11 mouse cellular contexts compared by ENCODE assay signal in the genomic region with DNA sequence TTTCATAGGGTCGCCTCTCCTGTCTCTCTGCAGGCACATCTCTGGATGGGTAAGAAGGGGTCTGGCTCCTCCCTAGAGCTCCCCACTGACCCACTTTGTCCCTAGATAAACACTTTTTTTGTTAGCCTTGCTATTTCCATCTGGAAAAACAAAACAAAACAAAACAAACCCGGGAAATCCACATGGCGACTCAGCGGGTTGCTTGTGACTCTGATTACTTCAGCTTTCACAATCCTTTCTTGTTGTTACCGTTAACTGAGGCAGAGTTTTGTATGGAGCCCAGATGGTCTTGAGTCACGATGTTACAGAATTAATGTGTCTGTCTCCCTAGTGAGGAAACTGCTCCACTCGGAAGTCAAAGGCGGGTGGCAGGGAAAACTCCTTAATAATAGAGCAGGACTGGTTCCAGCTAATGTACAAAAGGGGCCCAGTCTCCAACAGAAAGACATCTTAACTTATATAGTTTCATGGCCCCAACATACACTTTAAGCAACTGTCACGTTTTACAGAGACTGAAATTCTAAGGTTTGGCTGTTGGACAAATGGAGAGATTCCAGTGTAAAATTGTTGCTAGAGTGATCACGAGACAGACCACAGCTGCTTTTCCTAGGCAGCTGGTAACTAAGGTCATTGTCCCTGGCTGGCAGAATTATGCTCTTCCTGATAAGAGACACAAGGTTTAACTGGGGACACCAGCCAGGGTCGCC. TPM values are rescaled to one million over a fixed set of nuclear protein-coding genes. Genes with fewer than 3 reads are reported as not detected.
DNase-seq lines count a peak whose midpoint lies in the region; ATAC-seq lines count a peak whose summit lies in the region.
"Had no signal": no experiment of that assay in that cellular context is flagged by ENCODE, and none has a peak within 500 bp of the region (broad histone marks: within the 10 kb centered on the region; RNA-seq: fewer than 3 reads in every experiment).

No protein-coding gene starts in this region.

- no peak overlapping the region for H3K4me2 ChIP-seq in forebrain, embryonic 12.5 days
- H3K4me2 ChIP-seq in forebrain, embryonic 11.5 days (ENCODE audit: low read depth, low read length, severe bottlenecking) = no peak overlapping the region
- H3K4me2 ChIP-seq in midbrain, embryonic 12.5 days (replicated peaks) = no peak overlapping the region
- no peak overlapping the region for H3K4me2 ChIP-seq in intestine, embryonic 16.5 days (ENCODE audit: low read depth, low read length)
- H3K4me2 ChIP-seq in stomach, embryonic 14.5 days (replicated peaks; ENCODE audit: low read depth, low read length) = no peak overlapping the region

- no peaks in the 10 kb centered on the region for H3K36me3 ChIP-seq in forebrain, embryonic 12.5 days (replicated peaks)
- no peaks in the 10 kb centered on the region for H3K36me3 ChIP-seq in forebrain, embryonic 11.5 days (ENCODE audit: control insufficient read depth, insufficient read depth, low read length)
- no peaks in the 10 kb centered on the region for H3K36me3 ChIP-seq in midbrain, embryonic 12.5 days
- H3K36me3 ChIP-seq in midbrain, embryonic 10.5 days = no peaks in the 10 kb centered on the region
- H3K36me3 ChIP-seq in intestine, embryonic 16.5 days (ENCODE audit: control insufficient read depth, insufficient read depth, low read length) = no peaks in the 10 kb centered on the region
- H3K36me3 ChIP-seq in stomach, embryonic 14.5 days (ENCODE audit: control insufficient read depth, insufficient read depth, low read length) = no peaks in the 10 kb centered on the region

- H3K9ac ChIP-seq in forebrain, embryonic 12.5 days = no peak overlapping the region
- no peak overlapping the region for H3K9ac ChIP-seq in forebrain, embryonic 11.5 days (ENCODE audit: low read length)
- H3K9ac ChIP-seq in midbrain, embryonic 12.5 days (replicated peaks) = no peak overlapping the region
- H3K9ac ChIP-seq in intestine, embryonic 16.5 days (ENCODE audit: low read depth, low read length) = no peak overlapping the region
- no peak overlapping the region for H3K9ac ChIP-seq in stomach, embryonic 14.5 days (replicated peaks; ENCODE audit: low read depth, low read length)

- H3K4me3 ChIP-seq in forebrain, embryonic 12.5 days (replicated peaks) = no peak overlapping the region
- H3K4me3 ChIP-seq in forebrain, embryonic 11.5 days (ENCODE audit: low read depth, low read length) = no peak overlapping the region
- no peak overlapping the region for H3K4me3 ChIP-seq in midbrain, embryonic 12.5 days
- no peak overlapping the region for H3K4me3 ChIP-seq in midbrain, embryonic 10.5 days
- no peak overlapping the region for H3K4me3 ChIP-seq in intestine, embryonic 16.5 days (ENCODE audit: low read length)
- no peak overlapping the region for H3K4me3 ChIP-seq in stomach, embryonic 14.5 days (ENCODE audit: low read depth, low read length)
- H3K4me3 ChIP-seq: megakaryocyte, embryonic 14.5 days had no signal

- DNase-seq in forebrain, embryonic 11.5 days (ENCODE audit: low spot score) = no peak
- DNase-seq in midbrain, embryonic 10.5 days (ENCODE audit: low spot score) = no peak
- DNase-seq in left cerebral cortex, adult 18-20 months (ENCODE audit: low spot score in 2 of 2) = no peak
- DNase-seq in cerebellum, adult 11-12 months = no peak
- DNase-seq: thymus, postnatal 36 days had no signal

- ATAC-seq in forebrain, embryonic 12.5 days (ENCODE audit: low FRiP score) = 0 out of 2 replicates have a peak, but pooled peaks have one; percentile 30
- ATAC-seq in forebrain, embryonic 11.5 days (replicated peaks; ENCODE audit: low FRiP score) = no peak
- ATAC-seq in midbrain, embryonic 12.5 days (ENCODE audit: low FRiP score, low read depth) = no peak
- ATAC-seq in intestine, embryonic 16.5 days = 0 out of 2 replicates have a peak, but pooled peaks have one; percentile 27
- ATAC-seq in stomach, embryonic 14.5 days (ENCODE audit: insufficient number of reproducible peaks, insufficient read depth, low FRiP score, low read depth) = no peak

- H3K4me1 ChIP-seq in forebrain, embryonic 12.5 days = peaks cover 16% of the 10 kb centered on the region
- no peaks in the 10 kb centered on the region for H3K4me1 ChIP-seq in forebrain, embryonic 11.5 days (replicated peaks; ENCODE audit: control insufficient read depth, insufficient read depth, low read length)
- peaks cover 9% of the 10 kb centered on the region; the same call in 1 of the 2 replicates for H3K4me1 ChIP-seq in midbrain, embryonic 12.5 days
- H3K4me1 ChIP-seq in midbrain, embryonic 10.5 days = peaks cover 24% of the 10 kb centered on the region
- H3K4me1 ChIP-seq in intestine, embryonic 16.5 days (ENCODE audit: control insufficient read depth, insufficient read depth, low read length) = peaks cover 3% of the 10 kb centered on the region; the same call in 1 of the 2 replicates
- peaks cover 11% of the 10 kb centered on the region; the same call in 1 of the 2 replicates for H3K4me1 ChIP-seq in stomach, embryonic 14.5 days (ENCODE audit: control insufficient read depth, insufficient read depth, low read length)

- WGBS in forebrain, embryonic 12.5 days = 29% methylated on average over 11 of the region's 11 CpGs
- WGBS in forebrain, embryonic 11.5 days = 31% methylated on average over 11 of the region's 11 CpGs
- 27% methylated on average over 11 of the region's 11 CpGs for WGBS in midbrain, embryonic 12.5 days
- WGBS in midbrain, embryonic 10.5 days = 34% methylated on average over 11 of the region's 11 CpGs
- 33% methylated on average over 11 of the region's 11 CpGs for WGBS in intestine, embryonic 16.5 days
- 28% methylated on average over 11 of the region's 11 CpGs for WGBS in stomach, embryonic 14.5 days

- H3K27me3 ChIP-seq in forebrain, embryonic 12.5 days = peaks cover 20% of the 10 kb centered on the region; the same call in 1 of the 2 replicates
- no peaks in the 10 kb centered on the region for H3K27me3 ChIP-seq in forebrain, embryonic 11.5 days (ENCODE audit: control insufficient read depth, insufficient read depth, low read length)
- H3K27me3 ChIP-seq in midbrain, embryonic 12.5 days = peaks cover 24% of the 10 kb centered on the region
- peaks cover 20% of the 10 kb centered on the region for H3K27me3 ChIP-seq in midbrain, embryonic 10.5 days (ENCODE audit: low read depth, poor library complexity, severe bottlenecking)
- H3K27me3 ChIP-seq in intestine, embryonic 16.5 days (replicated peaks; ENCODE audit: control insufficient read depth, insufficient read depth, low read length) = no peaks in the 10 kb centered on the region
- H3K27me3 ChIP-seq in stomach, embryonic 14.5 days (ENCODE audit: control insufficient read depth, insufficient read depth, low read length) = no peaks in the 10 kb centered on the region

- no peaks in the 10 kb centered on the region for H3K9me3 ChIP-seq in forebrain, embryonic 12.5 days
- H3K9me3 ChIP-seq in forebrain, embryonic 11.5 days (ENCODE audit: control insufficient read depth, low read length) = no peaks in the 10 kb centered on the region
- H3K9me3 ChIP-seq in midbrain, embryonic 12.5 days = no peaks in the 10 kb centered on the region
- H3K9me3 ChIP-seq in midbrain, embryonic 10.5 days (replicated peaks) = no peaks in the 10 kb centered on the region
- H3K9me3 ChIP-seq in intestine, embryonic 16.5 days (ENCODE audit: control insufficient read depth, low read length) = no peaks in the 10 kb centered on the region
- H3K9me3 ChIP-seq in stomach, embryonic 14.5 days (ENCODE audit: control insufficient read depth, low read depth, low read length) = no peaks in the 10 kb centered on the region
- H3K9me3 ChIP-seq: megakaryocyte, embryonic 14.5 days had no signal

- H3K27ac ChIP-seq in forebrain, embryonic 12.5 days = no peak overlapping the region
- H3K27ac ChIP-seq in forebrain, embryonic 11.5 days (ENCODE audit: low read depth, low read length) = no peak overlapping the region
- H3K27ac ChIP-seq in midbrain, embryonic 12.5 days (replicated peaks) = 0 out of 2 replicates have a peak overlapping the region, but pooled peaks have one; percentile 25
- no peak overlapping the region; the same call in 1 of the 2 replicates for H3K27ac ChIP-seq in midbrain, embryonic 10.5 days (replicated peaks)
- peak overlapping the region; percentile 49 for H3K27ac ChIP-seq in intestine, embryonic 16.5 days (ENCODE audit: low read length)
- H3K27ac ChIP-seq in stomach, embryonic 14.5 days (ENCODE audit: low read length) = peak overlapping the region; percentile 67

RNA-seq across cellular contexts. Expression of gene Vpreb3, which starts 1.4 kb away (rescaled TPM):
- not detected in 2 replicates for polyA plus RNA-seq in forebrain, embryonic 12.5 days (2016; fragmentation: Nextera tagmentation; extraction: Ambion mirVana)
- 0.76 and 0.79 TPM in 2 replicates for polyA plus RNA-seq in forebrain, embryonic 11.5 days (2014; fragmentation: Nextera tagmentation; extraction: Ambion mirVana)
- 0.71 TPM in 1 of 2 replicates, not detected in the other for polyA plus RNA-seq in midbrain, embryonic 12.5 days (2016; fragmentation: Nextera tagmentation; extraction: Ambion mirVana)
- 0.24 and 0.39 TPM in 2 replicates for polyA plus RNA-seq in midbrain, embryonic 10.5 days (2016; fragmentation: Nextera tagmentation; extraction: Ambion mirVana)
- polyA plus RNA-seq in intestine, embryonic 16.5 days (2015; fragmentation: Nextera tagmentation; extraction: Ambion mirVana) = 0.68 TPM in 1 of 2 replicates, not detected in the other
- 0.88 and 1.3 TPM in 2 replicates for polyA plus RNA-seq in stomach, embryonic 14.5 days (2014; fragmentation: Nextera tagmentation; extraction: Ambion mirVana)
- total RNA-seq in left cerebral cortex, adult 18-20 months (2021) = not detected
- total RNA-seq: layer of hippocampus, postnatal 10 days had no signal

RNA-seq across cellular contexts. Expression of gene Gm867, which starts 3.7 kb away (rescaled TPM):
- polyA plus RNA-seq in forebrain, embryonic 12.5 days (2016; fragmentation: Nextera tagmentation; extraction: Ambion mirVana) = 0.46 TPM in 1 of 2 replicates, not detected in the other
- polyA plus RNA-seq in forebrain, embryonic 11.5 days (2014; fragmentation: Nextera tagmentation; extraction: Ambion mirVana) = 0.39 and 0.52 TPM in 2 replicates
- 0.46 and 0.56 TPM in 2 replicates for polyA plus RNA-seq in midbrain, embryonic 12.5 days (2016; fragmentation: Nextera tagmentation; extraction: Ambion mirVana)
- 0.52 and 0.58 TPM in 2 replicates for polyA plus RNA-seq in midbrain, embryonic 10.5 days (2016; fragmentation: Nextera tagmentation; extraction: Ambion mirVana)
- polyA plus RNA-seq in intestine, embryonic 16.5 days (2015; fragmentation: Nextera tagmentation; extraction: Ambion mirVana) = 0.29 and 0.51 TPM in 2 replicates
- polyA plus RNA-seq in stomach, embryonic 14.5 days (2014; fragmentation: Nextera tagmentation; extraction: Ambion mirVana) = not detected in 2 replicates
- not detected for total RNA-seq in left cerebral cortex, adult 18-20 months (2021)

RNA-seq across cellular contexts. Expression of gene Mmp11, which starts 7.9 kb away (rescaled TPM):
- 31.3 and 33.3 TPM in 2 replicates for polyA plus RNA-seq in forebrain, embryonic 12.5 days (2016; fragmentation: Nextera tagmentation; extraction: Ambion mirVana)
- 25.1 and 30.0 TPM in 2 replicates for polyA plus RNA-seq in forebrain, embryonic 11.5 days (2014; fragmentation: Nextera tagmentation; extraction: Ambion mirVana)
- polyA plus RNA-seq in midbrain, embryonic 12.5 days (2016; fragmentation: Nextera tagmentation; extraction: Ambion mirVana) = 32.2 and 44.0 TPM in 2 replicates
- 23.7 and 38.2 TPM in 2 replicates for polyA plus RNA-seq in midbrain, embryonic 10.5 days (2016; fragmentation: Nextera tagmentation; extraction: Ambion mirVana)
- polyA plus RNA-seq in intestine, embryonic 16.5 days (2015; fragmentation: Nextera tagmentation; extraction: Ambion mirVana) = 23.5 and 25.4 TPM in 2 replicates
- polyA plus RNA-seq in stomach, embryonic 14.5 days (2014; fragmentation: Nextera tagmentation; extraction: Ambion mirVana) = 47.9 and 59.5 TPM in 2 replicates
- total RNA-seq in left cerebral cortex, adult 18-20 months (2021) = 1 to 10 TPM; 2.8 to 3.0 TPM

RNA-seq across cellular contexts. Expression of gene Gm5134, which starts 10.1 kb away (rescaled TPM):
- polyA plus RNA-seq in forebrain, embryonic 12.5 days (2016; fragmentation: Nextera tagmentation; extraction: Ambion mirVana) = not detected in 2 replicates
- polyA plus RNA-seq in forebrain, embryonic 11.5 days (2014; fragmentation: Nextera tagmentation; extraction: Ambion mirVana) = not detected in 2 replicates
- polyA plus RNA-seq in midbrain, embryonic 12.5 days (2016; fragmentation: Nextera tagmentation; extraction: Ambion mirVana) = not detected in 2 replicates
- 0.09 and 0.10 TPM in 2 replicates for polyA plus RNA-seq in midbrain, embryonic 10.5 days (2016; fragmentation: Nextera tagmentation; extraction: Ambion mirVana)
- not detected in 2 replicates for polyA plus RNA-seq in intestine, embryonic 16.5 days (2015; fragmentation: Nextera tagmentation; extraction: Ambion mirVana)
- polyA plus RNA-seq in stomach, embryonic 14.5 days (2014; fragmentation: Nextera tagmentation; extraction: Ambion mirVana) = not detected in 2 replicates
- total RNA-seq in left cerebral cortex, adult 18-20 months (2021) = not detected
- total RNA-seq: layer of hippocampus, postnatal 10 days had no signal

RNA-seq across cellular contexts. Expression of gene Chchd10, which starts 11.3 kb away (rescaled TPM):
- 7.6 and 7.8 TPM in 2 replicates for polyA plus RNA-seq in forebrain, embryonic 12.5 days (2016; fragmentation: Nextera tagmentation; extraction: Ambion mirVana)
- 6.6 and 7.4 TPM in 2 replicates for polyA plus RNA-seq in forebrain, embryonic 11.5 days (2014; fragmentation: Nextera tagmentation; extraction: Ambion mirVana)
- polyA plus RNA-seq in midbrain, embryonic 12.5 days (2016; fragmentation: Nextera tagmentation; extraction: Ambion mirVana) = 5.7 and 7.4 TPM in 2 replicates
- 6.9 and 7.5 TPM in 2 replicates for polyA plus RNA-seq in midbrain, embryonic 10.5 days (2016; fragmentation: Nextera tagmentation; extraction: Ambion mirVana)
- 252 and 271 TPM in 2 replicates for polyA plus RNA-seq in intestine, embryonic 16.5 days (2015; fragmentation: Nextera tagmentation; extraction: Ambion mirVana)
- 40.3 and 47.6 TPM in 2 replicates for polyA plus RNA-seq in stomach, embryonic 14.5 days (2014; fragmentation: Nextera tagmentation; extraction: Ambion mirVana)
- total RNA-seq in left cerebral cortex, adult 18-20 months (2021) = 100 to 1,000 TPM; 416 to 479 TPM

Comparison
In these comparisons a context has a peak if more than half of its experiments do, and no peak if none do; other contexts are left out.
1. ATAC-seq: peak in forebrain, embryonic 12.5 days (single experiment) and intestine, embryonic 16.5 days (single experiment); none in forebrain, embryonic 11.5 days (single experiment), midbrain, embryonic 12.5 days (single experiment) and stomach, embryonic 14.5 days (single experiment).
2. H3K27ac ChIP-seq: peak in midbrain, embryonic 12.5 days (single experiment), intestine, embryonic 16.5 days (single experiment) and stomach, embryonic 14.5 days (single experiment); none in forebrain, embryonic 12.5 days (single experiment), forebrain, embryonic 11.5 days (single experiment) and midbrain, embryonic 10.5 days (single experiment).